Mouse (Mus musculus) splenic B cell, adult 2 months (primary cell): ENCODE results near the gene Snhg11.
"Not testable (repeated sequence)": the region's sequence is repeated elsewhere in the genome, so short reads cannot be mapped to it uniquely, and the experiment has no call there.

ENCODE experiments used
- DNase-seq: peaks from one replicate; pipeline ENCODE4 v3.0.0-alpha.2; 2011; ENCODE audit warnings: low read depth, low spot score
- H3K27me3 ChIP-seq: 2 replicates; pipeline ENCODE4 v1.6.1; 2012; ENCODE audit warnings: mild to moderate bottlenecking, low read length, moderate library complexity, mixed read lengths; ENCODE audit not compliant: control insufficient read depth, poor library complexity, insufficient read depth, severe bottlenecking
- H3K36me3 ChIP-seq: 2 replicates; pipeline ENCODE4 v1.6.1; 2012; ENCODE audit warnings: mild to moderate bottlenecking, low read length, moderate library complexity, mixed read lengths; ENCODE audit not compliant: control insufficient read depth, poor library complexity, insufficient read depth, severe bottlenecking

Snhg11 gene

DNA sequence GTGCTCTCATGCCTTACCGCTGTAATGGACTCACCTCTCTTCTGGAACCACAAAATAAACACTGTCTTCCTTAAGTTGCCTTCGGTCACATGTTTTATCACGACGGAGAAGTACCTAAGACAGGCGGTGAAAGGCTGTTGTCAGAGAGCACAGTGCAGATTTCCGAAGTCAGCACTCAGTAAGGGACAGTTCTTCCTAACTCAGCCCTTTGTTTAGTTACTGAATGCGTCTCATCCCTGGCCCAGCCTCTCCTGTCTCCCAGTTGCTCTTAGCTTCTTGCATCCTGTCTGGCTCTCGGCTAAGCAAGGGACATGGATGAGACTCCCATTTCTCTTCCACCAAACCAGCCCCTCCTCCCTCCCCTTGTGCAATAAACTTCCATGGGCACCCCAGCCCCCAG lies 10.6 kb downstream of the Snhg11 start:
- Histone ChIP-seq H3K36me3 (no peaks in the 10 kb centered on the region), H3K27me3 (no peaks in the 10 kb centered on the region)
- no peak for DNase-seq

DNA sequence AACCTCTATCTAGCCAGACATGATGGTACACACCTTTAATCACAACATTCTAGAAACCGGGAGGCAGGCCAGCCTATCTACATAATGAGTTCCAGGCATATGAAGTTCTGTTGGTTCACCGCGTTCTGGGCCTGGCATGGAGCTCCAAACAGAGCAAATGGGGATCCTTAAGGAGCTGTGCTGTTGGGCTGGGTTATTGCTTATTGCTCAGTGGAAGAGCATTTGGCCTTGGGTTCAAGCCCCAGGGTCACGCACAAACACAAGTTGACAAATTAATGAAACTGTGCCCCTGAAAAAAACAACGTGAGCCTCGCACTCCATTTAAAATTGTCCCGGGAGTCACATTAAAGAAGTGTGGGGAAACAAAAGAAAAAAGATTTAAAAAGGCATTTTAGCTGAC lies 14.0 kb downstream of the Snhg11 start:
- DNase-seq = no peak
- no peaks in the 10 kb centered on the region for H3K36me3 ChIP-seq
- H3K27me3 ChIP-seq = no peaks in the 10 kb centered on the region

DNA sequence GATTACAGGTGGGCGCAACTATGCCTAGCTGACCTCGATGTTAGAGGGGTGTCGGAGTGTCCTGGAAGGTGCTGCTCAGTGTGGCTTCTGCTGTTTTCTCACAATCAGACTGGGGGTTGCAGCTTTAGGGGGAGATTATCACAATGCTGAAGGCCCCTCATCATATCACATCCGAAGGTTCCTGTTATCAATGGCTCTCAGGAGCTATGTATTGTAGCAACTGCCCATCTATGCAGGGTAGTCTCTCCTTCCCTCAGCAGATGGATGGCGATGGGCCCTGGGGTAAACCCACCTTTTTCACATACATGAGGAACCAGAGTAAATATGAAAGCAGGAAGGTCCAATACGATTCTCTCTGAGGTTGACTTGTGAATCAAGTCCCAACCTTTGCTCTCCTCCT lies 20.9 kb downstream of the Snhg11 start:
- H3K36me3 ChIP-seq = no peaks in the 10 kb centered on the region
- H3K27me3 ChIP-seq = no peaks in the 10 kb centered on the region
- DNase-seq = no peak

DNA sequence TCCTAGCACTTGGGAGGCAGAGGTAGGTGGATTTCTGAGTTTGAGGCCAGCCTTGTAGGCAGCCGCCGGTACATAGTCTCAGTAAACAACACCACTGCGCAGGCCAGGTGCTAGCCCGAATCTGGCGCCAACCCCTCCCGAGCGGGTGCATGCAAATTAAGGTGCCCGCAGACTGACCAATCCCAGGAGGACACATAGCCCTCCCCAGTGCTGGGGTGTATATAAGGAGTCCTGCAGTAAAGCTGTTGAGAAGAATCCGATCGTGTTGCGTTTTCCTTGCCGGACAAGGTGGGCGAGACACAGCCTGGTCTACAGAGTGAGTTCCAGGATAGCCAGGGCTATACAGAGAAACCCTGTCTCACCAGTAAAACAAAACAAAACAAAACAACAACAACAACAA lies 21.7 kb downstream of the Snhg11 start:
- H3K36me3 ChIP-seq, DNase-seq, H3K27me3 ChIP-seq: not testable (repeated sequence)

GRCm38 (mm10) chr2:158402915-158403314 lies 27.5 kb downstream of the Snhg11 start:
- H3K27me3 ChIP-seq = no peaks in the 10 kb centered on the region
- no peaks in the 10 kb centered on the region for H3K36me3 ChIP-seq
- no peak for DNase-seq

DNA sequence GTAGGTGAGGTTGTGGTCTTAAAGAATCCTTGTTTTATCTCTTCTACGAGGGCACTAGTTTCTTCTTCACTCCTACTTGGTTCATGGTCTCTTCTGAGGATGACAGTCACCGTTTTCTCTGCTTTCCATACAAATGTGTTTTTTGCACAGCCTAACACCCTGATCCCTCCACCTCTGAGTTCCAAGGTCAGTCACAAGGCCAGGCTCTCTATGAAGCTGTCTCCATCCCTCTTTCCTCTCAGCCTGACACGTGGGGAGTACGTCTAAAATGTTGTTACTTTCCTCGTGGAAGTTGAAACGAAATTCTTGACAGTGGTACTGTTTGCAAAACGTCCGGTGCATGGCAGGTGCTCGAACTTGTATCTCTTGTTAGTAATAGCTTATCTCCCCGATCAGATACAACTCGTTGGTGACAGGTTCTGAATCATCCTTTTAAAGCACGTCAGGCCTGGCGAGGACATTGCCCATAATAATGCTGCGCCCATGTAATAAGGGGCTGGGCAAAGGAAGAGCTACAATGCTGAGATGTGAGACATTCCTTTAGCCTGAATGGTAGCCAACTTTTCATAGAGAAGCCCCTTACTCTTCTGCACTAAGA lies 33.7 kb downstream of the Snhg11 start:
- DNase-seq = no peak
- H3K27me3 ChIP-seq = no peaks in the 10 kb centered on the region
- no peaks in the 10 kb centered on the region for H3K36me3 ChIP-seq

DNA sequence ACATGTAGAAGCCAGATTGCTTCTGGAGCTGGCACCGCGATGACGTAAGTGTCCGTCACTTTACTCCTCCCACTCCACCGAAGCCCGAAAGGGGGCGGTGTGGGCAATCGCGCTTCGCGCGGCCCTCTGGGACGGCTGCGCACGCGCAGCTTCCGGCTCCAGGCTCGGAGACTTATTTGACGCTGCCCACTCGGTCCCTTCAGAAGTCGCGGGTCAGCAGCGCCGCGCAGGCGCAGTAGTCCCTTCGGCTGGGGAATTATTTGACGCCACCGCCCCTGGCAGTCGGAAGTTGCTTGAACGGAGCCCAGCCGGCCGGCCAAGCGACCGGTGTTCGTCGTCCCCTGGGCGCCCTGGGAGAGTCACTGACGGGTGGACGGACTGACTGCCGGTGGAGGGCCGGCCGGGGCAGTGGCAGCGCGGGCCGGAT lies 34.2 kb downstream of the Snhg11 start, which contains the start of gene Ralgapb:
Gene Ralgapb, plus strand, starts transcription at position 254 of the 427 bp plus-strand sequence.
- no peaks in the 10 kb centered on the region for H3K36me3 ChIP-seq
- no peaks in the 10 kb centered on the region for H3K27me3 ChIP-seq
- peak; percentile 99 for DNase-seq

DNA sequence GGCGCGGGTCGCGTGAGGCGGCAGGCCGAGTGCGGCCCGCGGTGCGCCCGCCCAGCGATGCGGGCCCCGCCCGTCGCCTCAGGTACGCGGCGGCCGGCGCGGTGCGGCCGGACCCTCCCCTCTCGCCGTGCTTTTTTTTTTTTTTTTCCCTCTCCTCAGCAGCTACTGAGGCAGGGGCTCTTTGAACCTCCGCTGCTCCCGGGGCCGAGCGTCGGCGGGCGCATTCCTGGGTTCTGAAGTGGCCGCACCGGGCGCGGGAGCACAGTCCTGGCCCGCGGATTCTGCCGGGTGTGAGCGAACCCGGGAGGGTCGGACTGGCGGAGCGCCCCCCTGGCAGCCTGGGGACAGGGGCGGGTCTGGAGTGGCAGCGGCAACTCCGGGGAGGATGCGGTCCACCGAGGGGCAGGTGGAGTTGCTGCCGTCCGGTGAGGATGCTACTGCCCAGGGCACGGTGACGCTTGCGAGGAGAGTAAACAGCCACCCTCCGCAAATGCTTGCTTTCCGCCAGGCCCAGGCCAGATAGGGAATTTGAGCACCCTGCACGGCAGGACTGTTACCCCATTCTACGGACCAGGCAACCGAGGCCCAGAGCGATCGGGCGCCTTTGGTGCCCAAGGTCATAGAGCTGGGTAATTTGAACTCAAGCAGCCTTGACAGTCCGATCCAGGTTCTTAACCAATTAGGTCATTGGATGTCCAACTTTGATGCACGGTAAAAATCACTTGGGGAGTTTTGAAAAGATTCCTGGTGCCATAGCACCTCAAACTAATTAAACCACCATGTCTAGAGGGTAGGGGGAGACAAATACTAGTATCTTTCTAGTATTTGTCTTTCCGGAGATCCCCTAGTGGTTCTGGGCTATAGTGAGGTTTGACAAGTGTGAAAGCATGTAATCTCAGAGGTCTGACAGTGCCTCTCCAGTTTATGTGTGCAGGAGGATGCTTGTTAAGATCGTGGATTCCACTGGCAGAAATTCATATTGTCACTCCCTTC lies 34.9 kb downstream of the Snhg11 start:
- Histone ChIP-seq H3K27me3 (no peaks in the 10 kb centered on the region), H3K36me3 (no peaks in the 10 kb centered on the region)
- DNase-seq = peak; percentile 34

- Histone ChIP-seq H3K36me3 (no peaks in the 10 kb centered on the region), H3K27me3 (no peaks in the 10 kb centered on the region)
- no peak for DNase-seq
Measured at GRCm38 (mm10) chr2:158413240-158413639, 37.8 kb downstream of the Snhg11 start.

DNA sequence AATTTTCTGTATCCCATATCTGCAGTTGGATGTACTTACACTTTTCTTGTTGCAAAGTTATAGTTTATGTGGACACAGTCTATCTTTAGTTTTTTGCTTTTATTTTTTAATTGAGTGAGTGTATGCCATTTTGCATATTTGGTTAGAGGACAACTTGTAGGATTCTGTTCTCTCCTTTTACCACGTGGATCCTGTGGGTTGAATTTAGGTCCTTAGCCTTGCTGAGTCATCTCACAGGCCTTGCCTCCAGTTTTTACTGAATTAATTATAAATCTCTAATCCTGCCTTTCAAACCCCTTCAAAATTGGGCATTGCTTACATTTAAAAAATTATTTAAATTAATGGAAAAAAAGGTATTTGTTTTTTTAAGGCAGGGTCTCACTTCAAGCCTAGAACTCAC lies 40.4 kb downstream of the Snhg11 start:
- DNase-seq = no peak
- no peaks in the 10 kb centered on the region for H3K36me3 ChIP-seq
- no peaks in the 10 kb centered on the region for H3K27me3 ChIP-seq

DNA sequence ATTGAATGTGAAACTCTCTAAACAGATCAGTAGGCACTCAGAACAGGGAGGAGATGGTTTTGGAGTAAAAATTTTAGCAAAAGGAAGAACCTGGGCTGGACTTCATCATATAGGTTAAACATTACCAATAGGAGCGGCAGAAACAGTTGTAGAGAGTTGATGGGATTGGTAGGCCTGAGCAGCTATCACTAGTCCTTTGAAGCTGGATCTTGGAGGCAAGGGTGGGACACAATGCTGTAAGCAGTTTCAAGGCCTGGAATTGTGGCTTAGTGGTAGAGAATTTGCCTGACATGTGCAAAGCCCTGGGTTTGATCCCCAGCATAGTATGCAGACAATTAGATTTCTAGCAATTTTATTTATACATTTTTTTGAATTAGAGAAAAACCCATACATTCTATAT lies 43.2 kb downstream of the Snhg11 start:
- no peaks in the 10 kb centered on the region for H3K27me3 ChIP-seq
- no peaks in the 10 kb centered on the region for H3K36me3 ChIP-seq
- no peak for DNase-seq
